Mouse (Mus musculus) thymus, postnatal 14 days (tissue): ENCODE results near the gene Gm49398.
A peak's percentile ranks its signal among the peaks of the same experiment; 100 is the strongest.

Experiments
- DNase-seq: peaks from one replicate; pipeline ENCODE4 v3.0.0; 2021

The Gm49398 gene

GRCm38 (mm10) chr13:61288739-61289138 is at the start of gene Gm49398:
Gene Gm49398 (minus strand): TSS chr13:61288839.
- DNase-seq, result no peak

- no peak for DNase-seq
Observed at GRCm38 (mm10) chr13:61255258-61255657, 33.4 kb downstream of the Gm49398 start, which contains the start of gene Cts8. Gene Cts8 (minus strand): TSS chr13:61255358.

GRCm38 (mm10) chr13:61241076-61241947 is 47.3 kb downstream of the Gm49398 start:
- peak; percentile 58 for DNase-seq

GRCm38 (mm10) chr13:61203310-61203709 is 85.3 kb downstream of the Gm49398 start, which contains the start of gene Cts6:
Gene Cts6 (minus strand): TSS chr13:61203410.
- DNase-seq, result no peak
